Mouse (Mus musculus) spleen, adult 18-20 months (tissue): ENCODE measurements around the gene Dnajc21.
"Not testable (repeated sequence)": the region's sequence is repeated elsewhere in the genome, so short reads cannot be mapped to it uniquely, and the experiment has no call there.

ENCODE experiments used
- DNase-seq, 2 experiments: peaks; one replicate each; pipeline ENCODE4 v3.0.0; 2022; ENCODE audit warnings: mixed read lengths in 2 of 2

Dnajc21 gene

DNA sequence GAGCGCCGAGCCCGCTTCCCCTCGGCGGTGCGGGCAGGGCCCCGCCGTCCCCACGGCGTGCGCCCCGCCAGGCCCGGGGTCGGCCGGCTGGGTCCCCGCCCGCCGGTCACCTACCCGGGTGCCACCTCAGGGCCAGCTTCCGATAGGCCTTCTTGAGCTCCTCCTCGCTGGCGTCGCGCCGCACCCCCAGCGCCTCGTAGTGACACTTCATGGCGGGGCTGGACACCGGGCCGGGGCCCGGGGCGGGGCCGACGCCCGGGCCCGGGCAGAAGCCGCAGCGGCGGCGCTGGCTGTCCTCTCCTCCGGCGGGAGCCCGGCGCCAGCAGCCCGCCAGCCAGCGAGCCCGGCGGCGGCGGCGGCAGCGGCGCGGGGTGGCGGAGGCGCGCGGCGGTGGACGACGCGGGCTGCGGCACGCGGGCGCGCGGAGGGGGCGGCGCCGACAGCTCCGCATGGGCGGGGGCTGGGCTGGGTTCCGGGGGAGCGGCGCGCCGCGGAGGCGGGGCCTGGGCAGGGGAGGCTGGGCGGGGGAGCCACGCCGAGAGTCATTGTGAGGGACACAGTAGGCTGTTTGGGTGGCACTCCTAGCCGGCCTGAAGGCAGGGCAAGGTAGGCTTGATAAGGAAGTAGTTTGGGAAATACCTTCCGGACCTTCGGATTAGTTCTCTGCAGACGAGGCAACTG, at the start of gene Dnajc21:
Gene Dnajc21 (minus strand): TSS at position 366 of the 681 bp plus-strand sequence.
- peak; percentile 77 to 88 for DNase-seq

- no peak for DNase-seq
Observed at GRCm38 (mm10) chr15:10515166-10515565, 44.9 kb upstream of the Dnajc21 start.

- DNase-seq: no peak
Observed at GRCm38 (mm10) chr15:10506099-10506498, 35.8 kb upstream of the Dnajc21 start.

- peak in 1 of 2 experiments; percentile 14 for DNase-seq
Observed at GRCm38 (mm10) chr15:10500838-10501719, 30.8 kb upstream of the Dnajc21 start.

- DNase-seq: no peak
Observed at GRCm38 (mm10) chr15:10500035-10500434, 29.7 kb upstream of the Dnajc21 start.

DNA sequence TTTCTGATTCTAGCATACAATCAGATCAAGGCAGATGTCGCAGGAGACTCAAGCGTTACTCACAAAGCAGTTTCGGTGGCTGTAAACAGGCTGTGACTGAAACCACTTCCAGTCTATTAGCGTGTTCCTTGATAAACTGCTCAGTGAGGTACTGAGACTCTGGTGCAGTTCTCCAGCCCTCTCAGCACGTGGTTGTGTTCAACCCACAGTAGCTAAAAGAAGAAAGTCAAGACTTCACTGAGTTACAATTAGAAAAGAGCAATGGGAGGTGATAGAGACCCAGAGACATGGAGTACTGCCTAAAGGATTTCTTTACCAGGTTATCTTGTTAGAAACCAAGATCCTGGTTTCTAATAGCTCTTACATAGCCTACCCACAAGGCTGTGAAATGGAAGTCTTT, 29.3 kb upstream of the Dnajc21 start:
- DNase-seq: no peak

DNA sequence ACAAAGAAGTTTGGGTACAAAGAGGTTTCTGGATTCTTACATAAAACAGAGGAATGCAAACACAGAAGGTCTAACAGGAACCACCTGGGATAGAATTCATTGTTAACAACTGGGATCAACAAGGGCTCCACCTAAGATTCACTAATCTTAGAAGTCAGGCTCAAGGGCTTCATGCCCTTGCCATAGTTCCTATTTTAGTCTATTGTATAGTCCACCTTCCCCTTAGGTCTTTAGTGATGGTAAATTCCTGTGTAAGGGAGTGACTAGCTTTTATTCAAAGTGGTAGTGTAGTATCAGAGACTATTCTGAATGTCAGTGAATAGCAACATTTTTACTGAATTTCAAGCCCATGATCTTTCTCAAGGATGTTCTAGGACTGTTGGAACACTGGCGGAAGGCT, 26.4 kb upstream of the Dnajc21 start:
- not testable (repeated sequence) for DNase-seq

GRCm38 (mm10) chr15:10495944-10496343, 25.6 kb upstream of the Dnajc21 start:
- DNase-seq: no peak

DNA sequence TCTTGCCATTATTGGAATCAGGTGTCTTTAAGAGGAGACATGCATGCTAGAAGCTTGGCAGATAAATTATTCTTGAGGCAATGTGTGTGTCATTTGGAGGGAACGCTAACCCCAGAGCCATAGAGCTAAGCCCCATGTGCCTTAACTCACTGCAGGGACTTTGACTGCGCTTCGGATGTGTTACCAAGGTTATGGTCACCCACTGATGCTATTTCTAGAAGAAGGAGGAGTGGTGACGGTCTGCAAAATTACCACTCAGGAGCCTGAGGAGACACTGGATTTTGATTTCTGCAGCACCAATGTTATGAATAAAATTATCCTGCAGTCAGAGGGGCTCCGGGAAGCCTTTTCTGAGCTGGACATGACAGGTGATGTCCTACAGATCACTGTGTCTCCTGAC, 19.8 kb upstream of the Dnajc21 start:
- no peak for DNase-seq

- DNase-seq: no peak
Observed at GRCm38 (mm10) chr15:10487246-10487645, 16.9 kb upstream of the Dnajc21 start.

- no peak for DNase-seq
Observed at GRCm38 (mm10) chr15:10486365-10486839, 16.1 kb upstream of the Dnajc21 start.

GRCm38 (mm10) chr15:10485484-10486364, 15.4 kb upstream of the Dnajc21 start, which contains the start of the genes Brix1 and Rad1:
Brix1 (minus strand) TSS chr15:10485947.
Rad1 (plus strand) TSS chr15:10486018.
- peak; percentile 83 to 89 for DNase-seq

- DNase-seq: no peak
Observed at GRCm38 (mm10) chr15:10470941-10471340, 625 bp upstream of the Dnajc21 start.

- no peak for DNase-seq
Observed at GRCm38 (mm10) chr15:10469641-10470150, 620 bp downstream of the Dnajc21 start.

GRCm38 (mm10) chr15:10468761-10469160, 1.6 kb downstream of the Dnajc21 start:
- no peak for DNase-seq

GRCm38 (mm10) chr15:10464678-10465077, 5.6 kb downstream of the Dnajc21 start:
- no peak for DNase-seq

DNA sequence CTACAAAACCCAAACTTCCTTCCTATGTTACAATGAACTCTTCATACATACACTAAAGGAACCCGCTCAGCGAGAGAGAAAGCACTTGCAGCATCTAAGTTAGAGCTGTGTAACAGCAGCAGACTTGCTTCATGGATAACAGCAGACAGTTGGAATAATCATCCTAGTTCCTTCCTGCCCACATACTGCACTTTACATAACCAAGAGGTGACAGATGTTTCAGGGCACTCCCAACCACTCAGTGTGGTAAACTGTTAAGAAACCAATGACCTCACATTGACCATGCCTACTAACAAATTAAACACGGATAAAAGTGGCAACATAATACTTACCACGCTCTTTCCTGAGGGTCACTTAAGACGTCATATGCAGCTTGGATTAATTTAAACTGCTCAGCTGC, 6.8 kb downstream of the Dnajc21 start:
- DNase-seq: no peak

GRCm38 (mm10) chr15:10460986-10461385, 9.3 kb downstream of the Dnajc21 start:
- DNase-seq: no peak

- no peak for DNase-seq
Observed at GRCm38 (mm10) chr15:10447102-10447501, 23.2 kb downstream of the Dnajc21 start.

DNA sequence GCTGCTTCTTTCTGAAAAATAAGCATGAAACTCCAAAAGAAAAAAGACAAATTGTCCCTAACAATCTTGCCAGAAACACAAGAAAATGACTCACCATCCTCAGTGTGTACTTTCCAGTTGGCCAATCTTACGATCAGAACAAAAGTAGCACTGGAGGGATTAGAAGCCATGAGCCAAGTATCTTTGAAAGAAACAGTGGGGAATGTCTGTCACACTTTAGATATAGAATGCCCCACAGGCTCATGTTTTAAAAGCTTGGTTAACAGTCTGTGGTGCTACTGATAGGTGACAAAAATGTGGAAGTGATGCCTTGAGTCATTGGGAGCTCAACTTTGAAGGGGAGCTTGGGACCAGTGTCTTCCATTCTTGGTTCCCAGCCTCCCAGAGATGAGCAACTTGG, 28.0 kb downstream of the Dnajc21 start:
- no peak for DNase-seq

- DNase-seq: no peak
Observed at GRCm38 (mm10) chr15:10441493-10441892, 28.8 kb downstream of the Dnajc21 start.

- DNase-seq: no peak
Observed at GRCm38 (mm10) chr15:10439963-10440362, 30.4 kb downstream of the Dnajc21 start.
